Mouse (Mus musculus) olfactory bulb, adult 2 months (tissue): ENCODE results near the gene Slc9a7. TPM values are rescaled to one million over a fixed set of nuclear protein-coding genes. Genes with fewer than 3 reads are reported as not detected.

ENCODE experiments used
- H3K27ac ChIP-seq: fragments of 200-500 bp; 2 replicates; pipeline ENCODE4 v1.5.1; 2012; ENCODE audit warnings: low read depth, low read length; ENCODE audit not compliant: insufficient read depth
- H3K4me1 ChIP-seq: fragments of 200-500 bp; 2 replicates; pipeline ENCODE4 v1.6.1; 2012; ENCODE audit warnings: low read length; ENCODE audit not compliant: control insufficient read depth, insufficient read depth
- H3K4me3 ChIP-seq: fragments of 200-500 bp; 2 replicates; pipeline ENCODE4 v1.5.1; 2012; ENCODE audit warnings: mild to moderate bottlenecking, low read depth, low read length, moderate library complexity; ENCODE audit not compliant: insufficient read depth
- CTCF ChIP-seq: fragments of 200-500 bp; IDR thresholded peaks from 2 replicates; pipeline ENCODE4 v1.5.1; 2012; ENCODE audit warnings: low read depth, mild to moderate bottlenecking, low read length, moderate library complexity; ENCODE audit not compliant: insufficient read depth
- POLR2A ChIP-seq: fragments of 200-500 bp; IDR thresholded peaks from 2 replicates; pipeline ENCODE4 v1.6.1; 2012; ENCODE audit warnings: mild to moderate bottlenecking, low read depth, low read length, moderate library complexity; ENCODE audit not compliant: insufficient read depth
- WGBS: fragments of 180-500 bp; shearing (Covaris S2); methylation state at CpG from one replicate; pipeline ENCODE4 v1.1.7; 2018; 5-methylcytosine and 5-hydroxymethylcytosine counted together
- polyA plus RNA-seq: library from polyadenylated mRNA; stranded (reverse); fragments of >200 nt; gene quantifications from 2 replicates; pipeline ENCODE4 v1.2.4, GENCODE M21; 2012; ENCODE audit warnings: low replicate concordance; ENCODE audit not compliant: missing spikeins, insufficient read depth, insufficient read length

Slc9a7 gene
- polyA plus RNA-seq = not detected in 2 replicates

DNA sequence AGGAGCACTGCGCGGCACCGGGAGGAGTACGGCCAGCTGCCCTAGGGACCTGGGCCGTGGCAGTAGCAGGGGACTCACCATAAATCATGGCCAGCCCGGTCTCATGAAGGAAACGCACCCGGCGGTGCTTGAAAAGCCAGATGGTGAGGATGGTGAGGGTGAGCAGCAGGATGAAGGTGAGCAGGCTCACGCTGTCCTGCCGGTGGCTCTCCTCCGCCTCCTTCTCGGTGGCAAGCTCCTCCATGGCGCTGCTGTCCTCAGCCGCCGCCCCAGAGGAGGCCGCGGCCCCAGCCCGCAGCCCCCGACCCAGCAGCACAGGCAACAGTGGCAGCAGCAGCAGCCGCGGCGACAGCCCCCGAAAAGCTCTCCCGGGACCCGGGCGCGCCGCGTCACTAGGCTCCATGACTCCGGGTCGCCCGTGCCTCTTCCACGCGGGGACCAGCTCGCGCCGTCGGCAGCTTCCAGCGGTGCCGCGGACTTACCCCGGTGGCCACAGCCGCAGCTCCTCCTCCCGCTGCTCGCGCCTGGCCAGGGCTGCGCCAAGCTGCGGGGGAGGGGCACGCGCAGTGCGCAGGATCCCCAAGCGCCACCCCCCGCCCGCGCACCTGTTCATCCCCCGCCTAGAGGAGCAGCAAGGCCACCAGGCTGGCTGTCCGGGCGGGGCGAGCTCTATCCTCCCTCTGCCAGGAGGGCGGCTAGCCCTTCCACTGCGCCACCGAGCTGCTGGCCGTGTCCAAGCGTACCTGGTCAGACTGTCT, at the start of gene Slc9a7:
Gene Slc9a7, minus strand, starts transcription at position 526 of the 758 bp plus-strand sequence.
- Histone ChIP-seq H3K4me1 (no peaks in the 10 kb centered on the region), H3K27ac (peak within 1 kb of the TSS; percentile 72), H3K4me3 (peak within 1 kb of the TSS; percentile 90)
- TF ChIP-seq CTCF = no peak
- no peak for TF ChIP-seq POLR2A
- 13% methylated on average over 60 of the region's 65 CpGs for WGBS

DNA sequence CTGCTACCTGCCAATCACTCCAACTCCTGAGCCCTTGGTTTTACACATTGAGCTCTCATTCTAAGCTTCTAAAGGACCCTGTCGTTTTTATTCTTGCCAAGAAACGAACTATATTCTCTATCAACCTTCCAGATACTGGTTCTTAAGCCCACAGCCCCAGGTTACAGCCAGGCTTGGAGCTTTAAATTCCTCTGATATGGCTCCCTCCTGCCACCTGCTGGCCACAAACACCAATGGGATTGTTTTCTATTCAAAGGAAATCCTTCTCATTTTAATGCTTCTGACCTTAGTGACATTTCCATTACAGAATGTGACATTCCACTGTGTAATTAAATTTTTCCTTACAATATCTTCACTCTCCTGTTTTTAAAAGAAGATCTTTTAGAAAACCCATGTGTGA, 44.1 kb upstream of the Slc9a7 start:
- Histone ChIP-seq H3K27ac (no peak overlapping the region), H3K4me3 (no peak overlapping the region), H3K4me1 (no peaks in the 10 kb centered on the region)
- WGBS = 9% methylated on average over 2 of the region's 2 CpGs
- no peak for TF ChIP-seq CTCF
- TF ChIP-seq POLR2A = no peak

DNA sequence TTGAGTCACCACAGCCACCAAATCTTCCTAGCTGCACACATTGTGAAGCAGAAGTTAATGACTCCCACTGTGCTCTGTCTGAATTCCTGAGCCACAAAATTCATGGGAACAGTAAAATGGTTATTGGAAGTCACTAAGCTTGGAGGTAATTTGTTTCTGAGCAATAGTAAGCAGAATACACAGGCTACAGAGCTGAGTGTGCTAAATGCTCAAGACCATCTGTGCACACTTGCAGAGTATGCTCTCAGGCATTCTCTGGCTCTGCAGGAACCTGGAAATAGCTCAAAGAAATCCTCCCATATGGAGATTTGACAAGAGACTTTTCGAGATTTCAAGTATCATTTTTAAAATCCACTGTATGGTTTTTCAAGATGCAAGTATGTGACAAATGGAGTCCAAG, 41.1 kb upstream of the Slc9a7 start:
- no peak overlapping the region for H3K27ac ChIP-seq
- no peak for TF ChIP-seq CTCF
- TF ChIP-seq POLR2A = no peak
- WGBS = 35% methylated on average over 1 of the region's 1 CpGs
- no peak overlapping the region for H3K4me3 ChIP-seq
- no peaks in the 10 kb centered on the region for H3K4me1 ChIP-seq

DNA sequence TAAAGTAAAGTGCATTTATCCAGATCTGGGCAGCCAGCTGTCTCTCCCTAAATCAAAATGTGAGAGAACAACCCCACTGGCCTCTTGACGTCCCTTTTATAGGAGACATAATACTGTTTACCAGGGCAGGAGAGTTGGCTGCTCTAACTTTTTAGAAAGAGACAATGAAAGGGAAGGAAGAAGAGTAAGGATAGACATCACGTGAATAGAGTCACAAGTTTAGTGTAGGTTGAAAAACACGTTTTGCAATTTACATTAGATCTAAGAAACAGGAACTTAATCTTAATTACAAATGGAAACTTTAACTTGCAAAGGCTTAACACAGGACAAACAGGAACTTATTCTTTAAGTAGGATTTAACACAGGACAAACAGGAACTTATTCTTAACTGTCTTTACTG, 15.6 kb upstream of the Slc9a7 start:
- Histone ChIP-seq H3K4me3 (no peak overlapping the region), H3K4me1 (no peaks in the 10 kb centered on the region), H3K27ac (no peak overlapping the region)
- TF ChIP-seq CTCF (no peak), POLR2A (no peak)
- WGBS = 49% methylated on average over 3 of the region's 3 CpGs

DNA sequence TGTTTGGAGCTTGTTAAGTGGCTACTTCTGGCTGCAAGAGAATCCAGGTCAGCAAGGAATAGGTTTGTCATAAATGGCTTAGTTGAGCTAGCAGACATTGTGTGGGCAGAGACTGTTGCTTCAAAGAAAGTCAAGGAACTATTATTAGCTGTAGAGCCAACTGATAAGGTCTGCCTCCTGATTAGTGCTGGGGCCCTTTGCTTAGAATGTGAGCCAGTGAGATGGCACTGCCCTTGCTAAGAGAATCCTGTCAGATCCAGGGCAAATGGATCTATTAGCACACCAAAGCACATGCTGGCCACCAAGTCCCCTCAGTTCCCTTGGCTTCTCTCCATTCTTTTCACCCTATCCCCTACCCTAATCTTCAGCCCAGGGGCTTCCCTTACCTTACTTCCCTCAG, 14.3 kb upstream of the Slc9a7 start:
- no peak for TF ChIP-seq CTCF
- H3K4me1 ChIP-seq = no peaks in the 10 kb centered on the region
- no peak overlapping the region for H3K4me3 ChIP-seq
- no peak overlapping the region for H3K27ac ChIP-seq

DNA sequence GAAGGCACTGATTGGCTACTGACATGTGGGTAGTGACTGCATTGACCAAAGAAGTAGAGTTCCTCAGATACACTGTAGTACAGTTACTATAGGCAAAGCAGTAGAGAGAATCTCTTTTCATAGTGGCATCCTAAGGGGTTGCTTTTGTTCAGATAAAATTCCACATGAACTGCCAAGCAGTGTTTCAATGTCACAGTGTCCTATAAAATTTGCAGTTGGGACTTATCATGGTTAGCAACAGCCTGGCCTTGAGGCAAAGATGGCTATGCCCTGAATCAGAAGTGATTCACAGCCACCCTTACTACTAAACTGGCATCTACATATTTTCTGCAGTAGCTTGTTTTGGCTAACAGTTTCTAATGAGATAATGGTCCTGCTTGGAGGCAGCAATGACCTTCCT, 11.7 kb upstream of the Slc9a7 start:
- no peak overlapping the region for H3K27ac ChIP-seq
- TF ChIP-seq CTCF (no peak), POLR2A (no peak)
- no peaks in the 10 kb centered on the region for H3K4me1 ChIP-seq
- H3K4me3 ChIP-seq = no peak overlapping the region

DNA sequence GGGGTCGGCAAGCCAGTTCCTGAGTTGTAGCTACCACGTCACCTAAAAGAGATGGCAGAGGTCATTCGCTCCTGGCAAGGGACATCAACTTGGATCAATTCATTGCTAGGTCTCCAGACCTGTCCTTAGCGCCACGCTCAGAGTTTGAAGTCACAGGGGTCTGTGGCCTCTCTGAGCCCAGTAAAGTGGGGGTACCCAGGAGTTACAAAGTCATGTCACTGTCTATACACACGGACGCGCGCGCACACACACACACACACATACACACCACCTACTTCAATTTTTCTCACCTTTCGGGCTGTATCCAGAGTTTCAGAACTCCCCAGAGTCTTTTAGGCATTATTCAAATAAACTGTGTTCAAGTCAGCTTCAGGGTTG, 422 bp upstream of the Slc9a7 start:
- TF ChIP-seq POLR2A = no peak
- no peak for TF ChIP-seq CTCF
- H3K4me3 ChIP-seq = peak overlapping the region; percentile 90
- 35% methylated on average over 11 of the region's 11 CpGs for WGBS
- H3K27ac ChIP-seq = peak overlapping the region; percentile 72; the same call in 1 of the 2 replicates
- no peaks in the 10 kb centered on the region for H3K4me1 ChIP-seq

DNA sequence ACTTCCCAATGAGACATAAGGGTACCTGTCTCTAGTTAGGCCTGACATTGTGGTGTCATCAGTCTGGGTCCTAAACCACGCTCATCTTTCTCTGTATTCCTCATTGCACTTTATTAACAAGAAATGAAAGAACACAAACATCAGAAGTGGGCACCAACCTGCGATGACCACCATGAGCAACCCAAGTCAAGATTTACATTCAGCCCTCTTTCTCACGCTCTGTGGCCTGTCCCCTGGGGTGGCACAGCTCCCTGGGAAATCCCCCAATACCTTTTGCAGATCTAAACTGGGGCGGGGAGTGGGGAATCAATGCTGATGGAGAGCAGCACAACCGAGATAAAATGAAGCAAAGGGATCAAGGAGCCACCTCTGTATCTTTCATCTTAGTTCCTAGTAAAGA, 892 bp downstream of the Slc9a7 start:
- H3K4me1 ChIP-seq = no peaks in the 10 kb centered on the region
- H3K27ac ChIP-seq = peak overlapping the region; percentile 34
- peak overlapping the region; percentile 90 for H3K4me3 ChIP-seq
- TF ChIP-seq POLR2A (no peak), CTCF (no peak)
- 17% methylated on average over 5 of the region's 5 CpGs for WGBS

DNA sequence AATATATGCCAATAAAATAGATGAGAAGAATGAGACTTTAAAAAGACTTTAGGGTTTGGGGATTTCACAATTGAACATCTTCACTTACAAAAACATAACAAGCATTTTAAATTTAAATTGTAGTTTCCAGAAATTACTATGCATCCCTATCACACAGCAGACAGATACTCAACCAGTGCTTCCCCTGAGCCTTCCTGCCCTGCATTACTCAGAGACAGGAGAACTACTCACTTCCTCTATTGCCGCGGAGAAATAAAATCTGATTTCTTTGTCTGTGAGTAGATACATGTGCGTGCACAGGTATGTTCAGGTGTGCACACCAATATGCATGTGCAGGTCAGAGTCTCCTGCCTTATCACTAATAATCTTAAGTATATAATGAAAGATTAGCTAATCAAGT, 2.9 kb downstream of the Slc9a7 start:
- WGBS = 60% methylated on average over 3 of the region's 3 CpGs
- no peak overlapping the region for H3K27ac ChIP-seq
- H3K4me3 ChIP-seq = no peak overlapping the region
- TF ChIP-seq CTCF (no peak), POLR2A (no peak)
- H3K4me1 ChIP-seq = no peaks in the 10 kb centered on the region
